Comparison of ENCODE assay signal across 30 mouse cellular contexts in the genomic region with DNA sequence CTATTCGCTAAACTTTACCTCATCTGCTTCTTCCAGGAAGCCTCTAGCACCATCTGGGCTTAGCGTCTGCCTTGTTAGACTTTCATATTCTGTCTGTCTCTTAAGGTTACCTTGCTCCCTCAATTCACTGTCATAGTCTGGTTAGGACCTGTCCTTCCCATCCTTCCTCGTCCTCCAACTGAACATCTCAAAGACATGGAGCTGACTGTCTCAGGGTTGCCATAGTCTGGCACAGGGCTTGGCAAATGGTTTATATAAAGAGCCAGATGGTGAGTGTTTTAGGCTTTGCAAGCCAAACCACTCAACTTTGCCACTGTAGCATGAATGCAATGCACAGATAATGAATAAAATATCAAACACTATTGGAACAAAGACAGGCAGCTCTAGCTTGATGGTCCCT.
DNase-seq lines count a peak whose midpoint lies in the region; ATAC-seq and TF ChIP-seq lines count a peak whose summit lies in the region.
"Had no signal": no experiment of that assay in that cellular context is flagged by ENCODE, and none has a peak within 500 bp of the region (broad histone marks: within the 10 kb centered on the region; RNA-seq: fewer than 3 reads in every experiment).

No protein-coding gene starts in this region.

- no peaks in the 10 kb centered on the region for H3K36me3 ChIP-seq in forebrain, embryonic 16.5 days (ENCODE audit: control insufficient read depth, insufficient read depth)
- H3K36me3 ChIP-seq in forebrain, embryonic 12.5 days (replicated peaks), result no peaks in the 10 kb centered on the region
- H3K36me3 ChIP-seq: embryonic facial prominence, embryonic 12.5 days; heart, embryonic 15.5 days; limb, embryonic 12.5 days; liver, embryonic 15.5 days; midbrain, embryonic 15.5 days; neural tube, embryonic 15.5 days had no signal

- H3K4me2 ChIP-seq in forebrain, embryonic 16.5 days (ENCODE audit: low read length), result no peak overlapping the region
- H3K4me2 ChIP-seq in forebrain, embryonic 12.5 days, result no peak overlapping the region
- H3K4me2 ChIP-seq: embryonic facial prominence, embryonic 12.5 days; heart, embryonic 15.5 days; limb, embryonic 12.5 days; liver, embryonic 15.5 days; lung, embryonic 14.5 days; midbrain, embryonic 15.5 days; neural tube, embryonic 15.5 days had no signal

- H3K4me3 ChIP-seq in forebrain, embryonic 16.5 days (replicated peaks; ENCODE audit: low read length), result no peak overlapping the region
- no peak overlapping the region for H3K4me3 ChIP-seq in forebrain, embryonic 12.5 days (replicated peaks)
- H3K4me3 ChIP-seq in layer of hippocampus, adult 2 months, result no peak overlapping the region
- H3K4me3 ChIP-seq: embryonic facial prominence, embryonic 12.5 days; heart, embryonic 10.5 days; heart, embryonic 15.5 days; limb, embryonic 12.5 days; liver, embryonic 15.5 days; midbrain, embryonic 10.5 days; midbrain, embryonic 15.5 days; neural tube, embryonic 15.5 days had no signal

- ATAC-seq in forebrain, embryonic 16.5 days, result peak; percentile 67
- ATAC-seq in forebrain, embryonic 12.5 days (ENCODE audit: low FRiP score), result no peak
- ATAC-seq: activated CD4-positive, CD25-positive, alpha-beta regulatory T cell, adult 4 months; intestine, embryonic 16.5 days; midbrain, embryonic 15.5 days had no signal

- no peak overlapping the region for H3K27ac ChIP-seq in forebrain, embryonic 16.5 days (ENCODE audit: low read length)
- no peak overlapping the region for H3K27ac ChIP-seq in forebrain, embryonic 12.5 days
- peak overlapping the region; percentile 54; the same call in 1 of the 2 replicates for H3K27ac ChIP-seq in layer of hippocampus, adult 2 months
- H3K27ac ChIP-seq: embryonic facial prominence, embryonic 12.5 days; heart, embryonic 10.5 days; heart, embryonic 15.5 days; kidney, postnatal 0 days; limb, embryonic 12.5 days; liver, embryonic 15.5 days; midbrain, embryonic 10.5 days; midbrain, embryonic 15.5 days; neural tube, embryonic 15.5 days had no signal

- no peaks in the 10 kb centered on the region for H3K27me3 ChIP-seq in forebrain, embryonic 16.5 days (replicated peaks; ENCODE audit: control insufficient read depth, insufficient read depth, low read length)
- no peaks in the 10 kb centered on the region for H3K27me3 ChIP-seq in forebrain, embryonic 12.5 days
- H3K27me3 ChIP-seq: embryonic facial prominence, embryonic 12.5 days; heart, embryonic 15.5 days; limb, embryonic 12.5 days; liver, embryonic 15.5 days; midbrain, embryonic 15.5 days; neural tube, embryonic 15.5 days had no signal

- no peak overlapping the region for H3K9ac ChIP-seq in forebrain, embryonic 16.5 days (replicated peaks; ENCODE audit: low read depth, low read length)
- H3K9ac ChIP-seq in forebrain, embryonic 12.5 days, result no peak overlapping the region
- H3K9ac ChIP-seq: embryonic facial prominence, embryonic 12.5 days; heart, embryonic 15.5 days; limb, embryonic 12.5 days; liver, embryonic 15.5 days; lung, embryonic 14.5 days; midbrain, embryonic 15.5 days; neural tube, embryonic 15.5 days had no signal

- no peak for TF ChIP-seq CTCF in layer of hippocampus, adult 2 months (conservative IDR thresholded peaks at IDR 0.05)

- WGBS in forebrain, embryonic 16.5 days, result 67% methylated on average over 3 of the region's 3 CpGs
- WGBS in forebrain, embryonic 12.5 days, result 85% methylated on average over 3 of the region's 3 CpGs

- peak in 1 of 2 experiments; percentile 23 for DNase-seq in layer of hippocampus, adult 2 months (ENCODE audit: low spot score in 2 of 2)
- DNase-seq in layer of hippocampus, postnatal 25 days (ENCODE audit: extremely low spot score in 1 of 2, low spot score in 1 of 2), result no peak
- DNase-seq in brain, adult 2 months (ENCODE audit: low read depth, low spot score), result peak; percentile 72
- peak; percentile 14 to 26 for DNase-seq in layer of hippocampus, postnatal 36 days
- DNase-seq in urinary bladder, postnatal 36 days (ENCODE audit: low spot score in 2 of 2), result no peak
- DNase-seq: adrenal gland, adult 2 months; adrenal gland, postnatal 36 days; embryo, embryonic 11 days; gastrocnemius, postnatal 14 days; kidney, adult 8-10 months; kidney, postnatal 4 days; lung, embryonic 14.5 days; lung, postnatal 14 days; retina, postnatal 1 day; spleen, adult 18-20 months; thymus, adult 2 months; thymus, postnatal 36 days had no signal

- no peaks in the 10 kb centered on the region; the same call in 1 of the 2 replicates for H3K4me1 ChIP-seq in forebrain, embryonic 16.5 days (replicated peaks; ENCODE audit: control insufficient read depth, insufficient read depth, low read length)
- no peaks in the 10 kb centered on the region for H3K4me1 ChIP-seq in forebrain, embryonic 12.5 days
- H3K4me1 ChIP-seq: embryonic facial prominence, embryonic 12.5 days; heart, embryonic 15.5 days; limb, embryonic 12.5 days; liver, embryonic 15.5 days; midbrain, embryonic 10.5 days; midbrain, embryonic 15.5 days; neural tube, embryonic 15.5 days had no signal

- 0 out of 2 replicates have a peak, but pooled peaks cover 4% of the 10 kb centered on the region for H3K9me3 ChIP-seq in forebrain, embryonic 16.5 days (ENCODE audit: control insufficient read depth, low read length)
- no peaks in the 10 kb centered on the region for H3K9me3 ChIP-seq in forebrain, embryonic 12.5 days
- H3K9me3 ChIP-seq: heart, embryonic 10.5 days; heart, embryonic 15.5 days; limb, embryonic 12.5 days; liver, embryonic 15.5 days; midbrain, embryonic 10.5 days; midbrain, embryonic 15.5 days had no signal

Comparison
In these comparisons a context has a peak if more than half of its experiments do, and no peak if none do; other contexts are left out.
1. DNase-seq: peak in brain, adult 2 months (single experiment) and layer of hippocampus, postnatal 36 days (2 of 2); none in layer of hippocampus, postnatal 25 days (0 of 2) and urinary bladder, postnatal 36 days (0 of 2).